Comparison of ENCODE assay signal across 12 mouse cellular contexts in the genomic region with DNA sequence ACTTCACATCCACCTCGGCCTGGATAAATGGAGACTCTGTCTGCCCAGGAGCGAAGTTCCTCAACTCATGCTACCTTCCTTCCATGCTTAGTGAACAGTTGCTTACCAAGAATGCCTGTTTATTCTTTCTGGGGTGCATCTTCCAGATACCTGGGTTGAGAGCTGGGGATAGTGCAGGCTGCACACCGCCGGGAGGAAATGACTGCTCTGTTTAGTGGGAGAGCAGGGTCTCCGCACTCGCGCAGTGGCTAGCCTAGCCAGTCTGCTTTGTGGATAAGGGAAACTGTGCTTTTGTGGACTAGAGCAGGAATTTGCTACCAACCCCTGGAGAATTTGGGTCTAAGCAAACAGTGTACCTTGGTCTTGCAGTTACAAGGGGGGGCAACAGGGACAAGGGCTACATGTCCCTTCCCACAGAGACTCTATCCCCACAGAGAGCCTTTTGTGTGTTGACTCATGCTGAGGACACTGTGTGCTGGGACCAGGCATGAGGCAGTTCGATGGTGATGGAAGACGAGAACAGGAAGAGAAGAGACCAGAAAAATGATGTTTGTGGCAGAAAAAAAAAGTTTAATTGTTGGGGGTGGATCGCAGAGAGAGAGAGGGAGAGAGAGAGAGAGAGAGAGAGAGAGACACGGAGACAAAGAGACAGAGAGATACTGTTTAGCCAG. TPM values are rescaled to one million over a fixed set of nuclear protein-coding genes. Genes with fewer than 3 reads are reported as not detected.
DNase-seq lines count a peak whose midpoint lies in the region; ATAC-seq and TF ChIP-seq lines count a peak whose summit lies in the region.
"Had no signal": no experiment of that assay in that cellular context is flagged by ENCODE, and none has a peak within 500 bp of the region (broad histone marks: within the 10 kb centered on the region; RNA-seq: fewer than 3 reads in every experiment).

No protein-coding gene starts in this region.

- no peak overlapping the region for H3K4me2 ChIP-seq in forebrain, embryonic 11.5 days (ENCODE audit: low read depth, low read length, severe bottlenecking)
- H3K4me2 ChIP-seq in midbrain, embryonic 11.5 days, result no peak overlapping the region
- H3K4me2 ChIP-seq: midbrain, embryonic 12.5 days had no signal

- no peak for TF ChIP-seq CTCF in spleen, adult 2 months (IDR thresholded peaks at IDR 0.05; ENCODE audit: extremely low read depth, insufficient read depth, insufficient read length, insufficient replicate concordance)

- H3K4me3 ChIP-seq in forebrain, embryonic 10.5 days, result no peak overlapping the region
- H3K4me3 ChIP-seq in forebrain, embryonic 11.5 days (ENCODE audit: low read depth, low read length), result no peak overlapping the region
- H3K4me3 ChIP-seq in spleen, adult 2 months (ENCODE audit: extremely low read depth, insufficient read depth, insufficient read length), result peak overlapping the region; percentile 51
- peak overlapping the region; percentile 80 for H3K4me3 ChIP-seq in megakaryocyte, embryonic 14.5 days (replicated peaks)
- no peak overlapping the region for H3K4me3 ChIP-seq in midbrain, embryonic 11.5 days (ENCODE audit: low read depth, low read length)
- H3K4me3 ChIP-seq: left cerebral cortex, adult 2 months; midbrain, embryonic 12.5 days had no signal

- no peak for ATAC-seq in forebrain, embryonic 11.5 days (replicated peaks; ENCODE audit: low FRiP score)
- no peak for ATAC-seq in megakaryocyte-erythroid progenitor cell, adult 5-6 weeks (replicated peaks; ENCODE audit: low FRiP score, low TSS enrichment, poor library complexity, severe bottlenecking)
- no peak for ATAC-seq in midbrain, embryonic 11.5 days (ENCODE audit: low FRiP score)

- DNase-seq in forebrain, embryonic 10.5 days (ENCODE audit: extremely low spot score, low spot score), result no peak
- DNase-seq in forebrain, embryonic 11.5 days (ENCODE audit: low spot score), result no peak
- no peak for DNase-seq in spleen, adult 2 months (ENCODE audit: low read depth in 1 of 2, low spot score in 2 of 2)
- DNase-seq in spleen, postnatal 36 days (ENCODE audit: low spot score in 2 of 2), result no peak
- no peak for DNase-seq in midbrain, embryonic 11.5 days (ENCODE audit: low spot score, missing footprints)
- no peak for DNase-seq in cerebellum, adult 9-11 months
- DNase-seq: gastrocnemius, postnatal 25 days; kidney, adult 11 months had no signal

- TF ChIP-seq POLR2A in spleen, adult 2 months (IDR thresholded peaks at IDR 0.05; ENCODE audit: low read depth, low read length), result no peak

- peaks cover 12% of the 10 kb centered on the region for H3K4me1 ChIP-seq in forebrain, embryonic 10.5 days
- H3K4me1 ChIP-seq in forebrain, embryonic 11.5 days (replicated peaks; ENCODE audit: control insufficient read depth, insufficient read depth, low read length), result 0 out of 2 replicates have a peak, but pooled peaks cover 1% of the 10 kb centered on the region
- H3K4me1 ChIP-seq in spleen, adult 2 months (ENCODE audit: control insufficient read depth, insufficient read depth, insufficient read length), result peaks cover 14% of the 10 kb centered on the region; the same call in 1 of the 2 replicates
- peaks cover 76% of the 10 kb centered on the region for H3K4me1 ChIP-seq in megakaryocyte, embryonic 14.5 days
- H3K4me1 ChIP-seq in midbrain, embryonic 11.5 days (ENCODE audit: control insufficient read depth, insufficient read depth, low read length), result no peaks in the 10 kb centered on the region
- H3K4me1 ChIP-seq: midbrain, embryonic 12.5 days had no signal

- no peaks in the 10 kb centered on the region for H3K27me3 ChIP-seq in forebrain, embryonic 10.5 days (ENCODE audit: poor library complexity, severe bottlenecking)
- H3K27me3 ChIP-seq in forebrain, embryonic 11.5 days (ENCODE audit: control insufficient read depth, insufficient read depth, low read length), result no peaks in the 10 kb centered on the region; the same call in 1 of the 2 replicates
- H3K27me3 ChIP-seq in spleen, adult 2 months (ENCODE audit: control insufficient read depth, insufficient read depth, low read length), result no peaks in the 10 kb centered on the region
- no peaks in the 10 kb centered on the region for H3K27me3 ChIP-seq in megakaryocyte, embryonic 14.5 days (replicated peaks)
- no peaks in the 10 kb centered on the region for H3K27me3 ChIP-seq in midbrain, embryonic 11.5 days (ENCODE audit: control insufficient read depth, insufficient read depth, low read length)
- H3K27me3 ChIP-seq: midbrain, embryonic 12.5 days had no signal

- 0 out of 2 replicates have a peak overlapping the region, but pooled peaks have one; percentile 40 for H3K27ac ChIP-seq in forebrain, embryonic 10.5 days
- no peak overlapping the region for H3K27ac ChIP-seq in forebrain, embryonic 11.5 days (ENCODE audit: low read depth, low read length)
- peak overlapping the region; percentile 67 for H3K27ac ChIP-seq in spleen, adult 2 months (ENCODE audit: insufficient read depth, low read length)
- H3K27ac ChIP-seq in midbrain, embryonic 11.5 days (ENCODE audit: low read depth, low read length), result no peak overlapping the region
- H3K27ac ChIP-seq: left cerebral cortex, adult 2 months; midbrain, embryonic 12.5 days had no signal

- no peaks in the 10 kb centered on the region for H3K36me3 ChIP-seq in forebrain, embryonic 10.5 days (replicated peaks)
- H3K36me3 ChIP-seq in forebrain, embryonic 11.5 days (ENCODE audit: control insufficient read depth, insufficient read depth, low read length), result no peaks in the 10 kb centered on the region
- no peaks in the 10 kb centered on the region for H3K36me3 ChIP-seq in spleen, adult 2 months (ENCODE audit: control insufficient read depth, insufficient read depth, low read length)
- H3K36me3 ChIP-seq in megakaryocyte, embryonic 14.5 days (replicated peaks; ENCODE audit: low read length), result no peaks in the 10 kb centered on the region
- no peaks in the 10 kb centered on the region for H3K36me3 ChIP-seq in midbrain, embryonic 11.5 days (ENCODE audit: control insufficient read depth, insufficient read depth, low read length)
- H3K36me3 ChIP-seq: midbrain, embryonic 12.5 days had no signal

- H3K9me3 ChIP-seq in forebrain, embryonic 10.5 days, result no peaks in the 10 kb centered on the region
- no peaks in the 10 kb centered on the region for H3K9me3 ChIP-seq in forebrain, embryonic 11.5 days (ENCODE audit: control insufficient read depth, low read length)
- H3K9me3 ChIP-seq in megakaryocyte, embryonic 14.5 days, result no peaks in the 10 kb centered on the region
- no peaks in the 10 kb centered on the region for H3K9me3 ChIP-seq in midbrain, embryonic 11.5 days (ENCODE audit: control insufficient read depth, low read length)
- H3K9me3 ChIP-seq: midbrain, embryonic 12.5 days had no signal

- no peak overlapping the region for H3K9ac ChIP-seq in forebrain, embryonic 11.5 days (ENCODE audit: low read length)
- no peak overlapping the region for H3K9ac ChIP-seq in midbrain, embryonic 11.5 days (ENCODE audit: low read length)
- H3K9ac ChIP-seq: midbrain, embryonic 12.5 days had no signal

- WGBS in forebrain, embryonic 10.5 days, result 77% methylated on average over 11 of the region's 11 CpGs
- 85% methylated on average over 11 of the region's 11 CpGs for WGBS in forebrain, embryonic 11.5 days
- WGBS in spleen, adult 2 months, result 27% methylated on average over 11 of the region's 11 CpGs
- 87% methylated on average over 11 of the region's 11 CpGs for WGBS in midbrain, embryonic 11.5 days

RNA-seq across cellular contexts. Expression of a gene that starts 1.9 kb away (rescaled TPM):
- 0.67 TPM in 1 of 2 replicates, not detected in the other for polyA plus RNA-seq in forebrain, embryonic 10.5 days (2016; fragmentation: Nextera tagmentation; extraction: Ambion mirVana)
- polyA plus RNA-seq in forebrain, embryonic 11.5 days (2014; fragmentation: Nextera tagmentation; extraction: Ambion mirVana), result 0.28 TPM in 1 of 2 replicates, not detected in the other
- 3.3 and 4.1 TPM in 2 replicates for polyA plus RNA-seq in spleen, adult 2 months (2012; rRNA removed)
- 1.1 TPM in 1 of 2 replicates, not detected in the other for polyA plus RNA-seq in megakaryocyte, embryonic 14.5 days (2012; ENCODE audit: insufficient read depth, low replicate concordance)
- 8.3 and 8.9 TPM in 2 replicates for total RNA-seq in megakaryocyte-erythroid progenitor cell, adult 5-6 weeks (2014; fragmentation: Nextera tagmentation)
- 0.19 and 0.66 TPM in 2 replicates for total RNA-seq in megakaryocyte-erythroid progenitor cell, adult 5-6 weeks (2017)
- 0.22 TPM in 1 of 2 replicates, not detected in the other for polyA plus RNA-seq in midbrain, embryonic 11.5 days (2014; fragmentation: Nextera tagmentation; extraction: Ambion mirVana)
- total RNA-seq: left cerebral cortex, adult 2 months had no signal

Comparison
In these comparisons a context has a peak if more than half of its experiments do, and no peak if none do; other contexts are left out.
1. H3K27ac ChIP-seq: peak in forebrain, embryonic 10.5 days (single experiment) and spleen, adult 2 months (single experiment); none in forebrain, embryonic 11.5 days (single experiment) and midbrain, embryonic 11.5 days (single experiment).
2. H3K4me3 ChIP-seq: peak in spleen, adult 2 months (single experiment) and megakaryocyte, embryonic 14.5 days (single experiment); none in forebrain, embryonic 10.5 days (single experiment), forebrain, embryonic 11.5 days (single experiment) and midbrain, embryonic 11.5 days (single experiment).